Mouse (Mus musculus) thymus, postnatal 10 days (tissue): ENCODE measurements around the gene Trim2.

Source experiments
- DNase-seq, 2 experiments: peaks; one replicate each; pipeline ENCODE4 v3.0.0; 2021; ENCODE audit warnings: low spot score in 2 of 2

Trim2 gene

GRCm38 (mm10) chr3:84306777-84307176 lies at the start of gene Trim2:
Trim2 (minus strand) TSS chr3:84306877.
- DNase-seq: no peak

- DNase-seq: peak in 1 of 2 experiments; percentile 28
These were observed 49.4 kb upstream of the Trim2 start for GRCm38 (mm10) chr3:84355930-84356689.

- peak; percentile 50 to 83 for DNase-seq
These were observed 45.8 kb upstream of the Trim2 start for GRCm38 (mm10) chr3:84352353-84353034.

- no peak for DNase-seq
These were observed 43.6 kb upstream of the Trim2 start for GRCm38 (mm10) chr3:84350311-84350710.

- DNase-seq: no peak
These were observed 43.1 kb upstream of the Trim2 start for GRCm38 (mm10) chr3:84349771-84350170.

GRCm38 (mm10) chr3:84347426-84347825 lies 40.7 kb upstream of the Trim2 start:
- DNase-seq: no peak

GRCm38 (mm10) chr3:84346456-84347150 lies 39.9 kb upstream of the Trim2 start:
- no peak for DNase-seq

GRCm38 (mm10) chr3:84345646-84345980 lies 38.9 kb upstream of the Trim2 start:
- no peak for DNase-seq

GRCm38 (mm10) chr3:84344725-84345645 lies 38.3 kb upstream of the Trim2 start:
- peak; percentile 45 to 75 for DNase-seq

- DNase-seq: no peak
These were observed 36.4 kb upstream of the Trim2 start for GRCm38 (mm10) chr3:84343101-84343500.

GRCm38 (mm10) chr3:84341811-84342210 lies 35.1 kb upstream of the Trim2 start:
- DNase-seq: no peak

GRCm38 (mm10) chr3:84337585-84337984 lies 30.9 kb upstream of the Trim2 start:
- DNase-seq: peak in 1 of 2 experiments; percentile 18

- no peak for DNase-seq
These were observed 29.7 kb upstream of the Trim2 start for GRCm38 (mm10) chr3:84336342-84336741.

GRCm38 (mm10) chr3:84335421-84336073 lies 28.9 kb upstream of the Trim2 start:
- no peak for DNase-seq

GRCm38 (mm10) chr3:84334771-84335420 lies 28.2 kb upstream of the Trim2 start:
- no peak for DNase-seq

- peak; percentile 29 to 67 for DNase-seq
These were observed 27.0 kb upstream of the Trim2 start for GRCm38 (mm10) chr3:84333400-84334349.

GRCm38 (mm10) chr3:84330210-84330609 lies 23.5 kb upstream of the Trim2 start:
- DNase-seq: no peak

GRCm38 (mm10) chr3:84324967-84325441 lies 18.3 kb upstream of the Trim2 start:
- DNase-seq: no peak

- no peak for DNase-seq
These were observed 17.8 kb upstream of the Trim2 start for GRCm38 (mm10) chr3:84324478-84324877.
